Mouse (Mus musculus) ES-Bruce4 (cell line): ENCODE measurements around the gene Gimap9.

Experiments
- CTCF ChIP-seq: IDR thresholded peaks from one replicate; pipeline ENCODE4 v1.8.1; 2011; ENCODE audit warnings: low read depth, low read length
- EP300 ChIP-seq: IDR thresholded peaks from 2 replicates; pipeline ENCODE4 v1.6.1; 2011; ENCODE audit warnings: low read depth, low read length; ENCODE audit not compliant: insufficient read depth
- POLR2A ChIP-seq: IDR thresholded peaks from one replicate; pipeline ENCODE4 v1.8.1; 2011; ENCODE audit warnings: low read length; ENCODE audit not compliant: insufficient read depth

- TF ChIP-seq CTCF: no peak
- no peak for TF ChIP-seq EP300
- no peak for TF ChIP-seq POLR2A
Measured at GRCm38 (mm10) chr6:48692962-48693361, 17.0 kb downstream of the Gimap9 start.
